Mouse (Mus musculus) limb, embryonic 11.5 days (tissue): Measurements from ENCODE around the gene Cxcl2. TPM values are rescaled to one million over a fixed set of nuclear protein-coding genes. Genes with fewer than 3 reads are reported as not detected.
A peak's percentile ranks its signal among the peaks of the same experiment; 100 is the strongest.

ENCODE experiments used
- ATAC-seq: fragments of 200-750 bp; cut with Nextera tagmentation; 2 replicates; pipeline ENCODE4 v1.8.0; 2017; ENCODE audit warnings: low read depth; ENCODE audit not compliant: insufficient number of reproducible peaks, low FRiP score, low TSS enrichment
- DNase-seq: peaks from one replicate; pipeline ENCODE4 v3.0.0-alpha.2; 2015; ENCODE audit warnings: low spot score
- H3K27ac ChIP-seq: fragments of 300-500 bp; sonication (generic); replicated peaks from 2 replicates; pipeline ENCODE4 v1.5.1; 2014; ENCODE audit warnings: low read depth, mild to moderate bottlenecking, low read length
- H3K27me3 ChIP-seq: fragments of 300-500 bp; sonication (generic); 2 replicates; pipeline ENCODE4 v1.6.1; 2014; ENCODE audit warnings: mild to moderate bottlenecking, low read length, mixed read lengths; ENCODE audit not compliant: control insufficient read depth, insufficient read depth
- H3K36me3 ChIP-seq: fragments of 300-500 bp; sonication (generic); 2 replicates; pipeline ENCODE4 v1.6.1; 2014; ENCODE audit warnings: mild to moderate bottlenecking, low read length, moderate library complexity, mixed read lengths; ENCODE audit not compliant: control insufficient read depth, insufficient read depth
- H3K4me1 ChIP-seq: fragments of 300-500 bp; sonication (generic); 2 replicates; pipeline ENCODE4 v1.6.1; 2014; ENCODE audit warnings: low read length, mixed read lengths; ENCODE audit not compliant: control insufficient read depth, insufficient read depth
- H3K4me2 ChIP-seq: fragments of 300-500 bp; sonication (generic); 2 replicates; pipeline ENCODE4 v1.6.1; 2014; ENCODE audit warnings: low read depth, mild to moderate bottlenecking, moderate library complexity; ENCODE audit not compliant: severe bottlenecking
- H3K4me3 ChIP-seq: fragments of 300-500 bp; sonication (generic); 2 replicates; pipeline ENCODE4 v1.5.1; 2014; ENCODE audit warnings: low read depth, low read length
- H3K9ac ChIP-seq: fragments of 300-500 bp; sonication (generic); 2 replicates; pipeline ENCODE4 v1.6.1; 2014; ENCODE audit warnings: mild to moderate bottlenecking, low read length
- H3K9me3 ChIP-seq: fragments of 300-500 bp; sonication (generic); 2 replicates; pipeline ENCODE4 v1.6.1; 2016; ENCODE audit warnings: low read length; ENCODE audit not compliant: control insufficient read depth
- WGBS: fragments of 180-500 bp; shearing (Covaris S2); extraction: QIAGEN DNeasy Blood & Tissue Kit; methylation state at CpG from one replicate; pipeline ENCODE4 v1.1.7; 2014; 5-methylcytosine and 5-hydroxymethylcytosine counted together
- polyA plus RNA-seq: library from polyadenylated mRNA; unstranded; fragments of >200 nt; fragmentation: Nextera tagmentation; extraction: Ambion mirVana; gene quantifications from 2 replicates; pipeline ENCODE4 v1.2.1, GENCODE M21; 2014

Gene Cxcl2
- polyA plus RNA-seq = not detected in 2 replicates

DNA sequence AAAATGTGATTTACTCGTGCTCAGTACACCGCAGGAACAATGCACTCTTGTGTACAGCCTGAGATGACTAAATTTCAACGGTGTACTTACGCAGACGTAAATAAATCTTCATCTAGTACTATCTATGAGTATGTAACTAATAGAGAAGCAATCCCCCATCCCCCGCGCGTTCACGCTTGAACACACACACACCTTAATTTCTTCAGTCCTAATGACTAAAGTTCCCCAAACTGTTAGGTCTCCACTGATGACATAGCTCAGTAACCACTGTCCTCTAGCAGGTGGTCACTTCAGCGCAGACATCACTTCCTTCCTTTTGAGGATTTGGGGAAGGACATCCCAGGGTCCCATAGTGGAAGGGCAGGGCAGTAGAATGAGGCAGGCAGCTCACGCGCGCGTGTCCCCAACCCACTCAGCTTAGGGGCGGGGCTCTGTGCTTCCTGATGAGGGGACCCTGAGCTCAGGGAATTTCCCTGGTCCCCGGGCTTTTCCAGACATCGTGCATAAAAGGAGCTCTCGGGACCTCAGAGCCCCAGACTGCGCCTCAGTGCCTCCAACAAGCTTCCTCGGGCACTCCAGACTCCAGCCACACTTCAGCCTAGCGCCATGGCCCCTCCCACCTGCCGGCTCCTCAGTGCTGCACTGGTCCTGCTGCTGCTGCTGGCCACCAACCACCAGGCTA lies at the start of gene Cxcl2:
TSS of gene Cxcl2 (plus strand) at position 533 of the 682 bp plus-strand sequence.
- Histone ChIP-seq H3K4me3 (peak within 1 kb of the TSS; percentile 29), H3K27me3 (peaks cover 4% of the 10 kb centered on the region; the same call in 1 of the 2 replicates), H3K4me2 (peak within 1 kb of the TSS; percentile 74), H3K36me3 (no peaks in the 10 kb centered on the region), H3K4me1 (no peaks in the 10 kb centered on the region), H3K9ac (no peak within 1 kb of the TSS), H3K9me3 (no peaks in the 10 kb centered on the region), H3K27ac (no peak within 1 kb of the TSS)
- DNase-seq = peak; percentile 32
- peak; percentile 67 for ATAC-seq
- WGBS = 11% methylated on average over 22 of the region's 22 CpGs

DNA sequence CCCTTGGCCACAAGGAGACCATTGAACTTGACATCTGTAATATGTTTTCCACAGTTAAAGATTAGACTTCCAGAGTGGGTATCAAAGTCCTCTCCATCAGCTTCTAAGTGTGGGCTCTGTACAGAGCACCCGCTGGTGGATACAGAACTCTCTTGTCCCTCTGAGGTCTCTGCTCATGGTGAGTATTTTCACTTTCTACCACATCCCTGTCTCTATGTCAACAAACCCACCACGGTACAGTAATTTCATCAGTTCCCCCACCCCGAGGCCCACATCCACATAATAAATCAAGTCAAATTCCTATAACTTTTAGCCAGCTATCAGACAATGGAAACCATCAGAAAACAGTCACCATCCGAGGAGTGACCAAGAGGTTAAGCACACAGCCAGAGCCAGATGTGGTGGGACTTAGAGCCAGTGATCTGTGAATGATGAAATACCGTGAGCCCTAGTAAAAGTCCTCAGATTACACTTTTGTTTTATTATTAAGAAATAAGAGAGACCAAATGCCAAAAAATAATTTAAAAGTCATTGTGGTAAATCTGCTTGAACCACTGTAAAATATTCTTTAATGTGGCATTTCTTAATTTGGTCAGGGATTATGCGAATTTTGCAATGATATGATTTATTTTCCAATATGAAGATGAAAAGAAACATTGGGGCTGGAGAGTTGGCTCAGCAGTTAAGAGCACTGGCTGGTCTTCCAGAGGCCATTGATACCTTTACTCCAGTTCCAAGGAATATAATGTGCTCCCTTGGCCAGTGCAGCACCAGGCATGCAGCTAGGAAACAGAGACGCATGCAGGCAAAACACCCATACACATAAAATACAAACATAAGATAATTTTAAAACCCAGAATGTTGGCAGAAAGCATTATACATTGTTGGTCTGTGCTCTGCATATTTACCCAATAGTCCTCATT lies 48.1 kb upstream of the Cxcl2 start:
- H3K9me3 ChIP-seq = no peaks in the 10 kb centered on the region
- H3K4me2 ChIP-seq = no peak overlapping the region
- H3K4me1 ChIP-seq = no peaks in the 10 kb centered on the region
- H3K36me3 ChIP-seq = no peaks in the 10 kb centered on the region
- no peaks in the 10 kb centered on the region for H3K27me3 ChIP-seq
- no peak for DNase-seq
- H3K27ac ChIP-seq = no peak overlapping the region
- H3K4me3 ChIP-seq = no peak overlapping the region
- 78% methylated on average over 7 of the region's 7 CpGs for WGBS
- no peak overlapping the region for H3K9ac ChIP-seq
- no peak for ATAC-seq

DNA sequence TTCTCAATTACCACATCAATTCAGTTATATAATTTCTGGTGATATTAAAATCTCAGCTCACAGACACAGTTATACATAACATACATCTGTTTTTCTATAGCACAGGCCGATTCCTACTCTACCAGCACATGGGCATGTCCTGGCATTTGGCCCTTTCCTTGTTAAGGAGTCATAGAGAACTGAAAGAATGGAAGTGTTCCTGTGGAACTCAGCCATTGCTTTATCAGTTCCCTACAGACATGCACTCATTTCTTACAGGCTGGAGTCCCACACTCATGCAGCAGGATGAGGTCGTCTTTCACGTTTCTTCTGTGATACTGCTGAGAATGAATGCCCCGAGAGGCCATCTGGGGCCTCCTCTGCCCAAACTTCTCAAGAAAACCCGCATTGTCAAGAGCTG lies 46.2 kb upstream of the Cxcl2 start:
- H3K27me3 ChIP-seq = no peaks in the 10 kb centered on the region
- no peaks in the 10 kb centered on the region for H3K36me3 ChIP-seq
- 83% methylated on average over 5 of the region's 5 CpGs for WGBS
- H3K4me2 ChIP-seq = no peak overlapping the region
- no peak overlapping the region for H3K4me3 ChIP-seq
- H3K9me3 ChIP-seq = no peaks in the 10 kb centered on the region
- no peaks in the 10 kb centered on the region for H3K4me1 ChIP-seq
- H3K9ac ChIP-seq = no peak overlapping the region
- no peak for DNase-seq
- no peak for ATAC-seq
- no peak overlapping the region for H3K27ac ChIP-seq

DNA sequence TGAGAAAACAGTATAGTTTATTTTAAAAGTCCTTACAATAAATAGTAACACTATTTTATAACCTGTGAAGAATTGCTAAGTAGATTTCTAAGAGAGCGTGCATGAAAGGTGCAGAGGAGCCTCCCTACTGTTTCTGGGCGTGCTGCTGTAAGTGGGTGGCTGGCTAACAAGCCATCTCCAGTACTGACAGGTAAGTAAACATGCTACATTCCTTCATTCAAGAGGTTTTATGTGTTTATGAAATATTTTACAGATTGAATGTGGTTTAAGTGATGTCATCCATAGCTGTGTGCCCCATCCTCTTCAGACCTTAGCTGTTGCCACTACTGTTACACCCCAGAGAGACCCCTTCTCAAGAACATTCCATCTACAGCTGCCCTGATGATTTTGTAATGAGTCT lies 45.2 kb upstream of the Cxcl2 start:
- Histone ChIP-seq H3K4me3 (no peak overlapping the region), H3K9ac (no peak overlapping the region), H3K4me2 (no peak overlapping the region), H3K4me1 (no peaks in the 10 kb centered on the region), H3K36me3 (no peaks in the 10 kb centered on the region), H3K9me3 (no peaks in the 10 kb centered on the region), H3K27me3 (no peaks in the 10 kb centered on the region), H3K27ac (no peak overlapping the region)
- ATAC-seq (no peak), DNase-seq (no peak)
- 78% methylated on average over 2 of the region's 2 CpGs for WGBS

DNA sequence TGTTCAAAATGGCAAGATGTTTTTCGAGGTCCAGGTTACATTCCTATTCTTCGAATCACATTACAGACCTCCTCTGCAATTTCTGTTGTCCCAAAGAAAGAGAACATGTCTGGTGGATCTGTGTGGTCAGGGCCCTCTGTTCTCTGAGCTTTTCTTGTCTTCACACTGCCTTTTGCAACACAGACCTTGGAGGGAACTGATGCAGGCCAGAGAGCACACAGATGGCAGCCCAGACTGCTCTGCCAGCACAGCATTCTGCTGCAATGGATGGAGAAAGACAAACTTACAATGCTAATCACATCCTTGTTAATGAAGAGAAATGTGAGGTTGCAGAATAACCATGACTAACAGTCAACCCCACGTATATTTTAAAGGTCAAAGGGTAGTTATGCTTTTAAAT lies 44.6 kb upstream of the Cxcl2 start:
- Histone ChIP-seq H3K27ac (no peak overlapping the region), H3K9ac (no peak overlapping the region), H3K4me2 (no peak overlapping the region), H3K4me1 (no peaks in the 10 kb centered on the region), H3K9me3 (no peaks in the 10 kb centered on the region), H3K27me3 (no peaks in the 10 kb centered on the region), H3K36me3 (no peaks in the 10 kb centered on the region), H3K4me3 (no peak overlapping the region)
- DNase-seq (no peak), ATAC-seq (no peak)
- 70% methylated on average over 3 of the region's 3 CpGs for WGBS

DNA sequence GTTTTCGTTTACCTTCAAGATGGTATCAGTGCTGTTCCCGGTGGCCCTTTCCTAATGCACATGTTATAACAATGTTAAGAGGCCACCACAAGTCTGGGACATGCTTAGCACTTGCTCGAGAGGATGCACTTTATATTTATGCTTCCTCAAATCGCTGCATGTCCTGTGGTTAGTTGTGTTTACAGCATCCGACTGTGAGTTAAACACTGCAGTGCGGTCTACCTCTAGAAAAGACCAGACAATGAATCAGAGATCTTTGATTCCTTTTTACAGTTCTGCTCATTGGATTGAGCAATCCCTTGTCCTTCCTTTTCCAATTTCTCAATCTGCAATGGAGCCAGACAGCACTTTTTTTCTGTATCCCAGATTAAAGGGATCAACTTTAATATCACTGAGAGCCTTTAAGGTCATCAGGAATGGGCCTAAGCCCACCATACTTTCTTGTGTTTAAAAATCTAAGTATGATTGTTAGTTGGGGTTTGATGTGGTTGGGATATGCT lies 41.7 kb upstream of the Cxcl2 start:
- Histone ChIP-seq H3K27ac (no peak overlapping the region), H3K4me2 (no peak overlapping the region), H3K9ac (no peak overlapping the region), H3K4me3 (no peak overlapping the region), H3K9me3 (no peaks in the 10 kb centered on the region), H3K4me1 (no peaks in the 10 kb centered on the region), H3K27me3 (no peaks in the 10 kb centered on the region), H3K36me3 (no peaks in the 10 kb centered on the region)
- DNase-seq (no peak), ATAC-seq (no peak)
- 85% methylated on average over 6 of the region's 6 CpGs for WGBS

DNA sequence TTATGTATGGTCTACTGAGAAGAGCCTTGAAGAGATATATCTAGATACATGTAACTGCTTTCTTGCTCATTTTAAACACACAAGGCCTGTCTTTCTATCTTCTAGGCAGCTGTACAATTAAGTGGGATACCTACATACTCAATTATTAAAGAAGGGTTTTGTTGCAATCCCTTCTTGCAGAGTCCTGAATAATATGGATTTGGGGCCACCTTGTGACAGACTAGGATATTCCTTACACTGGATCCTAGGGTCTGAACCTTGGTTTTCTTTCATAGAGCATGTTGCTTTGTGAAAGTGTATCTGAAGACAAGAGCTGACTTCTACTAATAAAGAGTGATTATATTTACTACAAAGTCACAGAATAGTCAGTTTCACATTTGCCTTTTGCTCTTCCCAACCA lies 36.9 kb upstream of the Cxcl2 start:
- Histone ChIP-seq H3K9me3 (no peaks in the 10 kb centered on the region), H3K4me1 (no peaks in the 10 kb centered on the region), H3K4me2 (no peak overlapping the region), H3K27me3 (no peaks in the 10 kb centered on the region), H3K4me3 (no peak overlapping the region), H3K9ac (no peak overlapping the region), H3K27ac (no peak overlapping the region), H3K36me3 (no peaks in the 10 kb centered on the region)
- ATAC-seq (no peak), DNase-seq (no peak)

DNA sequence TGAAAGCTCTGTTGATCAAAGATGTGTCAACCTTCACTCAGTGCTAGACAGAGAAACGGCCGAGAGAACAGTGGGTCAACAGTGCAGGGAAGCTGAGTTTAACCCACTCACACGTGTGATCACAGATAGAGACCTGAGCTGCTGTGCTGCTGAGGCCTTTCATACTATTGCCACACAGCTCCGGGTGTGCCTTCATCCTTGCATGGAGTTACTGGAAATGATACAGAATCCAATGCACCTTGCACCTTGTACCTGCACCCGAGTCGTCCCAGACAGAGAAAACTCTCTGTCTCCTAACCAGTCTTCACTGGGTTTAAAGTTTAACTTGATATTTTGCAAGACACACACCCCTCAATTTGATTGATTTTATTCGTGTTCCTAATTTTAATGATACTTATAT lies 31.3 kb upstream of the Cxcl2 start:
- Histone ChIP-seq H3K9me3 (no peaks in the 10 kb centered on the region), H3K4me2 (no peak overlapping the region), H3K27me3 (no peaks in the 10 kb centered on the region), H3K4me3 (no peak overlapping the region), H3K36me3 (no peaks in the 10 kb centered on the region), H3K4me1 (no peaks in the 10 kb centered on the region), H3K9ac (no peak overlapping the region), H3K27ac (no peak overlapping the region)
- no peak for DNase-seq
- ATAC-seq = no peak
- 78% methylated on average over 7 of the region's 7 CpGs for WGBS
